Mouse (Mus musculus) left cerebral cortex, adult 2 months (tissue): ENCODE data around the gene Meis1. TPM values are rescaled to one million over a fixed set of nuclear protein-coding genes. Genes with fewer than 3 reads are reported as not detected.

Experiments used
- DNase-seq, 2 experiments: peaks; one replicate each; pipeline ENCODE4 v3.0.0; 2021 to 2022; ENCODE audit warnings: low spot score in 2 of 2, mixed read lengths in 1 of 2; ENCODE audit errors: extremely low spot score in 1 of 2
- H3K27ac ChIP-seq: fragments of 200-600 bp; 2 replicates; pipeline ENCODE4 v1.8.1; 2022
- H3K4me3 ChIP-seq: fragments of 200-600 bp; 2 replicates; pipeline ENCODE4 v1.8.1; 2022
- CTCF ChIP-seq: fragments of 200-600 bp; IDR thresholded peaks from 2 replicates; pipeline ENCODE4 v1.8.1; 2022; ENCODE audit warnings: antibody characterized with exemption, mild to moderate bottlenecking, moderate library complexity
- intact Hi-C: fragments of 180-260 bp; cut with DNase I; formaldehyde crosslinking; loops from one replicate; pipeline ENCODE4 v1.15.1; 2025
- total RNA-seq, 2 experiments: library from RNA; stranded (reverse); gene quantifications; 2 replicates each; pipeline ENCODE4 v1.2.3; 2021

Gene Meis1
- total RNA-seq, 2 experiments from 2014 or later: 4.8 to 4.9 TPM

DNA sequence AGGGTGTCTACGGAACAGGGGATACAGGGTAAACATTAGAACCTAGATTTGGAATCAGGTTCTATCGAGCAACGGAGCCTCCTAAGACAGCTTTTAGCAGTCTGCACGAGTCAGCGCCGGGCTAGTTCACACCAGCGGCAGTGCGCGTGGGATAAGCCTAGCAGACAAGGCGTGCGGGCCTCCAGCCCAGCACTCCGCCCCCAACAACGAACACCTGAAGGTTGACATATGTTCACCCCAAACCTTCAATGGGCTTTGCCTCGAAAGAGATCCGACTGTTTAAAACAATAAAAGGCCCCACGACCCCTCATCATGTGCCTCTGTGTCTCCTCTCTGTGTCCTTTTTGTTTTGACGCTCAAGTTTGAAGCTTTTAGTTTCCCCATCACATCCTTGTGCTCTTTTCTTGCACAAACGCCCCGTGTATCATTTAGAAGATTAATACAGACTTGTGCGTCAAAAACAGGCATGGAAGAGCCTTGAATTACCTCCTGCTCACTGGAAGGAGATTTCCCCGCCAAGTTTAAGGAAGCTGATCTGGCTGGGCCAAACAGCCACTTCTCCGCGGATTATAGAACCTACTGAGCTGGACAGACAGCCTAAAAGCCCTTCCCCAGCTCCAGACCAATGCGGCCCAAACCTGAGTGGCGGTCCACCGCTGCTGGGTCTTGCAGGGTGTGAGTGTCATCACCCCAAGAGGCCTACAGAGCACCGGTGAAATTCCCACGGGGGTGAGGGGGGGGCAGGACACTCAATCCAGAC is 2.3 kb upstream of the Meis1 start:
- TF ChIP-seq CTCF: no peak
- Histone ChIP-seq H3K4me3 (peak overlapping the region; percentile 48), H3K27ac (no peak overlapping the region)
- no peak for DNase-seq
- intact Hi-C loops: loop anchor here (5.0 to 10.0 kb wide), 7 partner anchors 181 to 1736 kb away; no protein-coding TSS in a partner anchor

DNA sequence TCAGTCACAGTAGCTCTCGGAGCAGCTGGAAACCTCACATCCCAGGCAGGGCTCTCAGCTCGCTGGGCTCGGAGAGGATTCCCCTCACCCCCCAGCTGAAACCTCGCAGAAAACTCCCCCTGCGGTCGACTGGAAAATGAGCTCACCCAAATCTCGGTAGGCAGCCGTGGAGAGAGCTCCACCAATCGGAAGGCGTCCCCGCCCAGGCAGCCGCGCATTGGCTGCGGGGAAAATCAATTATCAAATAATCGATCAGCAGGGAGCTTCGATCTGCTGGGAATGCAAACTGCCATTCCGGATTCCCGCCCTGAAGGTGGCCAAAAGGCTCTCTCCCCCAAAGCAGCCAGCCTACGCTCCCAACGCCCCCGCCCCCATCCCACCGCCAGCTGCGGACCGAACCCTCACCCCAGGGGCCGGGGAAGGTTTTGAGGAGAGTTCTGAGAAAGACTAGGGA is 1.6 kb upstream of the Meis1 start:
- peak overlapping the region; percentile 76; the same call in 1 of the 2 replicates for H3K27ac ChIP-seq
- H3K4me3 ChIP-seq: peak overlapping the region; percentile 48
- DNase-seq: peak; percentile 84 to 90
- intact Hi-C loops: loop anchor here (5.0 to 10.0 kb wide), 7 partner anchors 182 to 1736 kb away; no protein-coding TSS in a partner anchor
- peak; percentile 7; the same call in 1 of the 2 replicates for TF ChIP-seq CTCF

DNA sequence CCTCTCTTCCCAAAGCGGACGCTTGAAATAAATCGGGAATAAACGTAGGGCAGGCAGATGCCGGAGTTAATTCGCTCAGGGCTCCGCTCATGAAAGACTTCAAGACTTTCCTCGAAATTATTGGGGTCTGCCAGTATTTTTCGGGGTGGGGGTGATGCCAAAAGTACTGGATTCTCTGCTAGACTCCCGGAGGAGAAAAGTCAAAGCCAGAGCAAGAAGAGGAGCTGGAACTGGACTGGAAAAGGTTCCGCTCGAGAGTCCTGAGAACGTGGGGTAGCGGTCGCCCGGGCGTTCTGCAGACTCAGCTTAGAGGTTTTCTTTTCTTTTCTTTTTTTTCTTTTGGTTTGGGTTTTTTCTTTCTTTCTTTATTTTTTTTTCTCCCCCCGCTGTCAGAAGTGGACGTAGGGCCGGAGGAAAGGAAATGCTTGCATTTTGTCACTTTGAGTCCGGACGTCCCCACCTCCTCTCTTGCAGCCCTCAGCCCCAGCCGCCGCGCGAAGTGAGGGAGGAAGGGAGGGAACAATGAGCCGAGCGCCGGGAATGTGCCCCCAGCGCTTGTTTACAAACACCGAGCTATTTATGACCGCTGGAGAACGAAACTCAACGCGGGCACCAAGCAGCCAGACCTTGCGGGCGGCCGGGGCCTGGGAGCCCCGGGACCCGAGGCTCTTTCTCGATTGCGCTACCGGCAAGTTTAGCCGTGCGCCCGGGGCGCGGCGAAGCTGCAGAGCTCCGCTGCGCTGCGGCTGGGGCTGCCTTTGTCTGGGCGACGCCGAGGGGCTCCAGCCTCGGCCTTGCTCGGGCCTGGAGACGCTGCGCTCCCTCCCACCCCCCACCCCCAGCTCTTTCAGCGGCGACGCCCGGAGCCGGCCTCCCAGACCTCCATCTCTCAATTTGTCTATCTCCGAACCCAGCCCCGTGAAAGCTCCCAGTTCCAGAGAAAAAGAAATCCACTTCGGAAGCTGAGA is 703 bp upstream of the Meis1 start:
- Histone ChIP-seq H3K27ac (peak overlapping the region; percentile 76), H3K4me3 (peak overlapping the region; percentile 48)
- intact Hi-C loops: loop anchor here (2.0 to 10.0 kb wide), 9 partner anchors 143 to 1735 kb away; partner anchors contain the start of gene Etaa1
- peak; percentile 25 to 38 for DNase-seq
- TF ChIP-seq CTCF: no peak

DNA sequence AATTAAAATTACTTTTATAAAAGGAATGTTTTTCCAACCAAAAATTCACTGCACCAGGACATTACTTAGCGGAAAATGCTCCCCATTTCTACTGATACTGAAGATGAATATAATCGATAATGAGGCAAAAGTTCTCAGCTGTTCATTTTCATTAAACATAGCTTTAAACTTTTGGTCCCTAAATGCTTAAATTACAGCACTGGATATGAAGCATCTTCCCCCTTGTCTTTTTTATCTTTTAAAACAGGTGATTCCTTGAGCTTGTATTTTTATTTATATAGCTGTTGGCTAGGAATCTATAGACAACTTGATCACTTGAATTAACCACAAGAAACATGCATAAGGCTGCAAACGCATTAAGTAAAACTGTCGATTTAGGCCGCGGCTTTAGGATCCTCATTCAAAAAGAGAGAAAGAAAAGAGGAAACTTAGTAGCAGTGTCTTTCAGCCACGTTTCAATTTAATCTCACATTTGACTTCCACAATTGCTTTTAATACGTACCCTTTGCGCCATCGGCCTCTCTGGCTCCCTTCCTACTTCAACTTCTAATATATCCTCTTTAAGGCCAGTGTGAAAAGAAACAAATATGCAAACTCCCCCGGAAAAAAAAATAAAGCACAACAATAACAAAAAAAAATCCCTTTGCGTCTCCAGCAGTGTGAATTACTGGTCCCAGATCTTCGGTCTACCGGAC is 919 bp downstream of the Meis1 start:
- Histone ChIP-seq H3K4me3 (peak overlapping the region; percentile 48), H3K27ac (no peak overlapping the region)
- no peak for DNase-seq
- TF ChIP-seq CTCF: no peak
- intact Hi-C loops: loop anchor here (2.0 to 5.0 kb wide), 2 partner anchors 141 to 1066 kb away; partner anchors contain the start of gene Etaa1

DNA sequence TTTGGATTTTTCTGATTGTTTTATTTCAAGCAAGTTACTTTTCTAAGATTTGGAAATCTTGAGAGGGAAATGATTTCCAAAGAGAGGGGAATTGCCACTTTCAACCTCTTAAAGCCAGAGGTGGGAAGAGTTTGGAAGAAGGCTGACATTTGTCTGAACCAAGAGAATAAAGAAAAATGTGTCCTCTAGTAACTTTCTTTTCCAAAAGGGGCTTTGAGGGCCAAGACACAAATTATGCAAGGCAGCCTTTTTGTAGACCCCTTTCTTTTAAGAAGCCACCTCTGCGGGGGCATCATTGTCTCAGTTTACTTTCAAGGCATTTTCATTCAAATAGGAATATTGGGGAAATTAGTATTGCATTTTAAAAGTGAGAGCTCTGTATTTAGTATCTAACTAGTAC is 1.5 kb downstream of the Meis1 start:
- intact Hi-C loops: loop anchor here (5.0 kb wide), 1 partner anchor 1065 kb away; the partner anchor contains the start of gene Etaa1
- DNase-seq: no peak
- no peak overlapping the region for H3K27ac ChIP-seq

DNA sequence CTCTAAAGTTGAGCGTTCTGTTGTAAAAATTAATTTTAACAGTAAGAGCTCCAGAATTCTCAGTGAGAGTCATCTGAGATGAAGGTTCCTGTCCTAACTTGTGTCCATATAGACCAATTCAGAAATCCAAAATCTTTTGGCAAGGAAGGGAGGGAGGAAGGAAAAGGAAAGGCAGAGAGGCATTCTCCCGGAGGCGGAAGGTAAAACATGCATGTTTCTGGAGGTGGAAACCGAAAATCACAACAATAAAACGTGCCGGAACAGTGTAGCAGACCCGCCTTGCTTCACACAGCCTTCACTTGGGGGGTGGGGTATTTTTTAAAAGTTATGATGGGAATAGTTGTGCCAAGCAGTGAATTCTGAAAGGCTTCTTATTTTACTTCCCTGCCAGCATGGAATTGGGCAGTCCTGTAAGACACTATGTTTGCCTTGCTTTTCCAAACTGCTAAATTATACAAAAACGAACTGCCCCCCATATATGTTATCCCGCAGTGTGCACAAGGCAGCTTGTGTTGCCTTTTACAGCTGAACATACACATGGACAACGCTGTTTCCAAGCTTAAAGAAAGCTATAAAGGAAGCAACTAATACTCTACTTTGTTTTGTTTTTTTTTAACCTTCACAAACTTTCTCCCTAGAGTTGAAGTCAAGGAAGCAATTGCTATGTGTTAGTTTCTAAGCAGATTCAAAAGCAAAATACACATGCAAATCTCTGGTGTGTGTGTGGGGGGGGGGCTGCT is 2.1 kb downstream of the Meis1 start:
- no peak overlapping the region for H3K27ac ChIP-seq

More for the DNA sequence above, 1.5 kb downstream of the Meis1 start:
- H3K4me3 ChIP-seq: no peak overlapping the region
- no peak for TF ChIP-seq CTCF

DNA sequence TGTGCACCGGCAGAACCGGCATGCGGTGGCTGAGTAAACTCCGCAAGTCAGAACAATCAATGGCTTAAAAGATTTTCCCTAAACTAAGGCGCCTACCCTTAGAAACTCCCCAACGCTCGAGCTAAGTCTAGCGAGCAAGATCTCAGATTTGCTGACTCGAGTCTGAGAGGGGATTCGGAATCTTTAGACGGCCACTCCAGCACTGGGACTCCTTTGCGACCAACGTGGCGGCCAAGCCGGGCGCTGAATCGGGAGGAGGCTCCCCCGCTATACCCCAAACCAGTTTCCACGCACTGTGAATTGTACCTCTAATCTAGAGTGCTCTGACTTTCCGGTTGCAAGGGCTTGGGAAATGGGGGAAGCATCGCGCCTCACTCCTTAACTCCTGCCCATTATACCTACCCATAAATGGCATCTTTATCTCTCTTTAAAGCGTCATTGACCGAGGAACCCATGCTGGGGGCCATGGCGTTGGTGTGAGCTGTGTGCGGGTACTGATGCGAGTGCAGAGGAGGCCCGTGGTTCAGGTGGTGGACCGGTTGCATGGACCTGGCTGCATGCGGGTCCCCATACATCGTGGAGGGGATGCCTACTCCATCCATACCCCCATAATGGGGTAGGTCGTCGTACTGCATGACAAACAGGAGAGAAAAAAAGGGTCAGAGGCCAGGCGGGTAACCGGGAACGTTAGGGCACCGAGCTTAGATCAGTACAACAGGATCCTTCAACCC is 2.9 kb downstream of the Meis1 start:
- no peak for TF ChIP-seq CTCF
- peak overlapping the region; percentile 17; the same call in 1 of the 2 replicates for H3K4me3 ChIP-seq
- no peak overlapping the region for H3K27ac ChIP-seq
- intact Hi-C loops: loop anchor here (5.0 kb wide), 1 partner anchor 1064 kb away; the partner anchor contains the start of gene Etaa1
- no peak for DNase-seq

More for the DNA sequence above, 2.1 kb downstream of the Meis1 start:
- no peak for DNase-seq
- intact Hi-C loops: loop anchor here (5.0 kb wide), 1 partner anchor 1064 kb away; the partner anchor contains the start of gene Etaa1
- peak overlapping the region; percentile 17 for H3K4me3 ChIP-seq
- TF ChIP-seq CTCF: no peak

DNA sequence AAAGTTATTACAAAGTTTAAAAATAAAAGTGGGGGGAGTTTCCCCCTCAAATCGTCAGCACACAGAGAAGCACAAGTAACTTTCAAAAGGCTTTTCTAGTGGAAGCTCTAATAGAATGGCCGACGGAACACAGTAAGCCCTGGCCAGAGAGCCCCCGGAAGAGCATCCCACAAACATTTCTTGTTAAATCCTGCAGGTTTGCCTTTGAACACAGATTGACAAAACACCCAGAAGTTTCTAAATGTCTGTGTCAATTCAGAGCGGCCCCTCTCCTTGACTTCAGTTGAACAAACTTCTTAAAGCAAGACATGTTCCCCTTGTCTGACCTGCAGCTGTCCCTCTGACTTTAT is 3.4 kb downstream of the Meis1 start:
- no peak for DNase-seq
- intact Hi-C loops: loop anchor here (5.0 kb wide), 1 partner anchor 1063 kb away; the partner anchor contains the start of gene Etaa1
- Histone ChIP-seq H3K4me3 (no peak overlapping the region), H3K27ac (no peak overlapping the region)
- TF ChIP-seq CTCF: no peak

DNA sequence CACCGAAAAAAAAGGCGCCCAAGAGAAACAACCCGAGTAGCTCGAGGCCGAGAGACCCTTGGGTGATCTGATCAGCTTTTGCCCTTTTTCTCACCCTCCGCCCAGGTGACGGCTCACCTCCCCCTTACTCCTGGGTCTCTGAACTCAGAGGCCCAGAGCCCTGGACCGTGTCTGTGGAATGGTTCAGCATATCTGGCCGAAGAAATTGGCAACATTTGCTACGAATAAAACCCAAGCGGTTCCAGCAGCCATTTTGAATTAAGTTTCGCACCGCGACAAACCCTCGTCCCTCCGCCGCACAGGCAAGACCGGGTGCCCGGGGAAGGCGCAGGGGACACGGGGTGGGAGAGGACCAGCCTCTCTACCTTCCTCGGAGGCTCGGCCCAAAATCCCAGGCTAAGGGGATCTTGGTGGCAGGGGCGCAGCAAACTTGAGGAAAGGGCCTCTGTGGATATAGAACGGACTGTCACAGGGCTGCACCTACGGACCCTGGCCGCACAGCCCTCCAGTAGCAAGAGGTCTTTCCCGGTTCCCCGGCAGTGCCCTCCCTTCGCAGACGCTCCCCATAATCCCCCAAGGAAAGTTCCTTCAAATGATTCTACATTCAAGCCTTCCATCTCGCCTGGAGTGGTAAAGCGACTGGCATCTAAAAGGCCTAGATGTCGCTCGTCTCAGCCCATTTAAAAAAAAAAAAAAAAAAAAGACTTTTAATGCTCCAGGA is 4.2 kb downstream of the Meis1 start:
- Histone ChIP-seq H3K27ac (no peak overlapping the region), H3K4me3 (0 out of 2 replicates have a peak overlapping the region, but pooled peaks have one; percentile 13)
- intact Hi-C loops: loop anchor here (5.0 kb wide), 1 partner anchor 1062 kb away; the partner anchor contains the start of gene Etaa1
- peak in 1 of 2 experiments; percentile 11 for DNase-seq
- no peak for TF ChIP-seq CTCF
